Mouse (Mus musculus): ENCODE measurements around the gene Acvrl1. TPM values are rescaled to one million over a fixed set of nuclear protein-coding genes. Genes with fewer than 3 reads are reported as not detected.
A peak's percentile ranks its signal among the peaks of the same experiment; 100 is the strongest.

The Acvrl1 gene
- polyA plus RNA-seq, 1 experiment, result 7.9 TPM

GRCm38 (mm10) chr15:101147115-101147909 lies 19.0 kb downstream of the Acvrl1 start:
- Histone ChIP-seq H3K4me3 (replicated peaks) (peak overlapping the region; percentile 92), H3K27me3 (replicated peaks) (no peaks in the 10 kb centered on the region), H3K36me3 (replicated peaks; ENCODE audit: low read length) (peaks cover 14% of the 10 kb centered on the region), H3K9me3 (no peaks in the 10 kb centered on the region), H3K4me1 (peaks cover 97% of the 10 kb centered on the region)
- TF ChIP-seq GATA1 (IDR thresholded peaks at IDR 0.05; ENCODE audit: borderline replicate concordance, low read length), result no peak
- TF ChIP-seq FLI1 (IDR thresholded peaks at IDR 0.05; ENCODE audit: low read length), result no peak

DNA sequence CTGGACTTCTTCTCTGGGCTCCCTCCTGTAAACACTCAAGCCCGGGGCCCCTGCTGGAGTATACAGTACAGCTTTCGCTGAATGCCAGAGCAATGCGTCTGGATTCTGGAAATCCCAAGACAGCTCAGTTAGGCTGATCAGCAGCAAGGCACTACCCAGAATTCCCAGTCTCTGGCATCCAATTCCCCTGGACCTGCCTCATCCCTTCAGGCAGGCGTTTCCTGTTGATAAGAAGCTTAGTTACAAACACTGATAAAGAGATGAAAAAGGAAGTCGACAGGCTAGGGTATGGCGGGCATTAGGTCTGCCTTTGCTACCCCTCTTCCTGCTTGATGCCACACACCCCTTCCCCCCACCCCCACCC lies 19.6 kb downstream of the Acvrl1 start:
- Histone ChIP-seq H3K4me1 (peaks cover 92% of the 10 kb centered on the region), H3K36me3 (replicated peaks; ENCODE audit: low read length) (peaks cover 12% of the 10 kb centered on the region), H3K4me3 (replicated peaks) (peak overlapping the region; percentile 92), H3K9me3 (no peaks in the 10 kb centered on the region), H3K27me3 (replicated peaks) (no peaks in the 10 kb centered on the region)
- no peak for TF ChIP-seq GATA1 (IDR thresholded peaks at IDR 0.05; ENCODE audit: borderline replicate concordance, low read length)
- TF ChIP-seq FLI1 (IDR thresholded peaks at IDR 0.05; ENCODE audit: low read length), result no peak

GRCm38 (mm10) chr15:101148604-101149003 lies 20.3 kb downstream of the Acvrl1 start:
- Histone ChIP-seq H3K9me3 (no peaks in the 10 kb centered on the region), H3K4me1 (peaks cover 92% of the 10 kb centered on the region), H3K27me3 (replicated peaks) (no peaks in the 10 kb centered on the region), H3K4me3 (replicated peaks) (no peak overlapping the region), H3K36me3 (replicated peaks; ENCODE audit: low read length) (peaks cover 6% of the 10 kb centered on the region)
- TF ChIP-seq FLI1 (IDR thresholded peaks at IDR 0.05; ENCODE audit: low read length), result no peak
- no peak for TF ChIP-seq GATA1 (IDR thresholded peaks at IDR 0.05; ENCODE audit: borderline replicate concordance, low read length)

- TF ChIP-seq FLI1 (IDR thresholded peaks at IDR 0.05; ENCODE audit: low read length) (no peak), GATA1 (IDR thresholded peaks at IDR 0.05; ENCODE audit: borderline replicate concordance, low read length) (no peak)
- H3K27me3 ChIP-seq (replicated peaks), result no peaks in the 10 kb centered on the region
- no peak overlapping the region for H3K4me3 ChIP-seq (replicated peaks)
- peaks cover 4% of the 10 kb centered on the region for H3K36me3 ChIP-seq (replicated peaks; ENCODE audit: low read length)
- H3K9me3 ChIP-seq, result peaks cover 5% of the 10 kb centered on the region
- H3K4me1 ChIP-seq, result peaks cover 82% of the 10 kb centered on the region
Observed at GRCm38 (mm10) chr15:101151409-101152261, 23.3 kb downstream of the Acvrl1 start.

- Histone ChIP-seq H3K36me3 (replicated peaks; ENCODE audit: low read length) (peaks cover 10% of the 10 kb centered on the region), H3K4me1 (peaks cover 59% of the 10 kb centered on the region), H3K4me3 (replicated peaks) (no peak overlapping the region), H3K27me3 (replicated peaks) (no peaks in the 10 kb centered on the region), H3K9me3 (peaks cover 11% of the 10 kb centered on the region)
- TF ChIP-seq FLI1 (IDR thresholded peaks at IDR 0.05; ENCODE audit: low read length) (no peak), GATA1 (IDR thresholded peaks at IDR 0.05; ENCODE audit: borderline replicate concordance, low read length) (no peak)
Observed at GRCm38 (mm10) chr15:101154700-101155616, 26.6 kb downstream of the Acvrl1 start.

- Histone ChIP-seq H3K9me3 (peaks cover 11% of the 10 kb centered on the region), H3K27me3 (replicated peaks) (no peaks in the 10 kb centered on the region), H3K36me3 (replicated peaks; ENCODE audit: low read length) (peaks cover 10% of the 10 kb centered on the region), H3K4me3 (replicated peaks) (no peak overlapping the region), H3K4me1 (peaks cover 50% of the 10 kb centered on the region)
- TF ChIP-seq GATA1 (IDR thresholded peaks at IDR 0.05; ENCODE audit: borderline replicate concordance, low read length), result no peak
- TF ChIP-seq FLI1 (IDR thresholded peaks at IDR 0.05; ENCODE audit: low read length), result no peak
Observed at GRCm38 (mm10) chr15:101160128-101160527, 31.8 kb downstream of the Acvrl1 start.

DNA sequence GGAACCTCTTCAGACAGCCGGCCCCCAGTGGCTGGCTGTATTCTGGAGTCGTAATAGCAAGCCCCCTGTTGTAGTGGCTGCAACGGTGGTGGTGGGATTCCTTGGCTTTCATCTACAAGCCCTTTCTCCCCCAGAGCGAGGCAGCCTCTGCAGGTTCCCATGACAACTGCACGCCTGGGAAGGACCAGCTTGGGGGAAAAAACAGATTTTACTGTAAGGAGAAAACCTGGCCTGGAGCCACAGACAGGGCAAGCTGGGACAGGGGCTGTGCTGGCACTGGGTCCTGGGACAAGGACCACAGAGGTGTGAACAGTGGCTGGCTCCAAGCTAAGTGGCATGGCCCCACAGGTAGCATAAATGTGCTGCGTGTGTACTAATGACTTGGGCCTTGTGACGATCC lies 32.3 kb downstream of the Acvrl1 start:
- TF ChIP-seq FLI1 (IDR thresholded peaks at IDR 0.05; ENCODE audit: low read length) (no peak), GATA1 (IDR thresholded peaks at IDR 0.05; ENCODE audit: borderline replicate concordance, low read length) (no peak)
- Histone ChIP-seq H3K9me3 (peaks cover 11% of the 10 kb centered on the region), H3K36me3 (replicated peaks; ENCODE audit: low read length) (peaks cover 10% of the 10 kb centered on the region), H3K4me1 (peaks cover 50% of the 10 kb centered on the region), H3K27me3 (replicated peaks) (no peaks in the 10 kb centered on the region), H3K4me3 (replicated peaks) (no peak overlapping the region)

DNA sequence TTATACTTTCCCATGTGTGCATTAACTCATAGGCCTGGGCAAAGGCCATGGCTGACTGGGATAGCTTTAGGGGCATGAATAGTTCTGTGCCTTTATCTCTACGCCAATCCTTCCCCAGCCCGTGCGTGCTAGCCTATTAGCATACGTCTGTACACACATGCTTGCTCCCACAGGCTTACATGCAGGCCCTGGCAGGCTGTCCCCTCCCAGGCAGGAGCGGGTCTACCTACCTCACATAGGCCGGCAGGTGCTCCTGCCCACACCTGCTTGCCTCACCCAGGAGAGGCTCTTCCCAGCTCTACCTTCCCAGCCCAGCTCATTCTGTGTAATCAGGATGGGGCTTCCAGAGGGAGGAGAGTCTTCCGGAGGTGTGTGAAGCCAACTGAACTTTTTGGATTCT lies 33.2 kb downstream of the Acvrl1 start:
- peaks cover 7% of the 10 kb centered on the region for H3K36me3 ChIP-seq (replicated peaks; ENCODE audit: low read length)
- H3K4me1 ChIP-seq, result peaks cover 59% of the 10 kb centered on the region
- peaks cover 7% of the 10 kb centered on the region for H3K9me3 ChIP-seq
- TF ChIP-seq FLI1 (IDR thresholded peaks at IDR 0.05; ENCODE audit: low read length), result no peak
- TF ChIP-seq GATA1 (IDR thresholded peaks at IDR 0.05; ENCODE audit: borderline replicate concordance, low read length), result no peak
- no peaks in the 10 kb centered on the region for H3K27me3 ChIP-seq (replicated peaks)
- H3K4me3 ChIP-seq (replicated peaks), result no peak overlapping the region

DNA sequence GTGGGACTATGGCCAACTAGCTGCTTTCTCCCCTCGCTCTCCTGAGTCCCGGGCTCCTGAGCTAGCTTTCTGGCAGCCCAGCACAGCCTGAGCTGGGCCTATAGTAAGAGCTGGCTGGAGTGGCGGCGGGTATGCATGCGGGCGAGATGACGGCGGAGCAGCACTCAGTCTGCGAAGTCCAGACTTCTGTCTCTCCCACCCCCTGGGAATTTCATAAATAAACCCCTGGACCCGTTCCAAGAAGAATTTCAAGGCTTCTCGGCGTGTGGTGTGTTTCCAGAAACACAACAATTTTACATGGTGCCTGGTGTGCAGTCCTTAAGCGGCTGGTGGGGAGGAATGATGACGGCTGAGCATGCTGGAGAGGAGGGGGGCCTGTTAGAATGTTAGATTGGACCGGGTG lies 34.7 kb downstream of the Acvrl1 start:
- no peaks in the 10 kb centered on the region for H3K36me3 ChIP-seq (replicated peaks; ENCODE audit: low read length)
- H3K27me3 ChIP-seq (replicated peaks), result no peaks in the 10 kb centered on the region
- H3K9me3 ChIP-seq, result no peaks in the 10 kb centered on the region
- H3K4me3 ChIP-seq (replicated peaks), result no peak overlapping the region
- H3K4me1 ChIP-seq, result peaks cover 63% of the 10 kb centered on the region
- no peak for TF ChIP-seq FLI1 (IDR thresholded peaks at IDR 0.05; ENCODE audit: low read length)
- no peak for TF ChIP-seq GATA1 (IDR thresholded peaks at IDR 0.05; ENCODE audit: borderline replicate concordance, low read length)

Data from megakaryocyte, embryonic 14.5 days (primary cell).